Mouse (Mus musculus) NIH3T3 (cell line): ENCODE results near the gene Pifo.
"Not testable (repeated sequence)": the region's sequence is repeated elsewhere in the genome, so short reads cannot be mapped to it uniquely, and the experiment has no call there.

Experiments
- DNase-seq: peaks from one replicate; pipeline ENCODE4 v3.0.0-alpha.2; 2012; ENCODE audit warnings: low read depth

Gene Pifo

DNA sequence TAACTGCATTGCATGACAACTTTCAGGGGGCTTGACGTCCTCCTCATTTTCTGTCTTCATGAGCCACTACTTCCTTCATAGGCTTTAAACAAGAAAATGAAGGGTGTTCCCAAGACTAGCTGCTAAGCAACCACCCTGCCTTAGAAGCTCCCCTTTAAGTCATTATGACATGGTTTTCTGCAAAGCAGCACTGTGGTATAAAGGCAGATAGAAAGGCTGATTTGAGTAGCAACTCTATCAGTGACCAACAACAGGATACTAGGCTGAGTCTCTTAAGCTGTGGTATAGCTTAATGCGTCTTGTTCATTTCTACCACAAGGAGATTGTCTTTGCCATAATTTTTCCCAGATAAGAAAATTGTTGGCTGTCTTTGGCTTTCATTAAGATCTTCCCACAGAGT, at the start of gene Pifo:
Gene Pifo (minus strand): TSS at position 101 of the 400 bp plus-strand sequence.
- no peak for DNase-seq

DNA sequence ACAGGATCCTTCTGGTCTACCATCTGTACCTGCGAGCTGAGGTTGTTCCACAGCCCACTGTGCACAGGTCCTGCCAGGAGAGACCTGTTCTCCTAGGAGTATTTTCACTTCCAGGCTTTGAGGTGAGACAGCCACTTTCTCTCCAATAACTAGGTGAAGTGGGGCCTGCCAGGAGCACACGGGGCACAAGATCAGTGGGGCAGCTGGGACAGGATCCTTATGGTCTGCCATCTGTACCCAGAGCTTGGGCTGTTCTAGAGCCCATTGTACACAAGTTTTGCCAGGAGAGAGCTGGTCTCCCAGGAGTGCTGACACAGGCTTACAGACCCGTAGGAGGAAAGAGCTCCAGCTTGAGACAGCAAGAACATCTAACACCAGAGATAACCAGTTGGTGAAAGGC, 43.5 kb upstream of the Pifo start:
- no peak for DNase-seq

DNA sequence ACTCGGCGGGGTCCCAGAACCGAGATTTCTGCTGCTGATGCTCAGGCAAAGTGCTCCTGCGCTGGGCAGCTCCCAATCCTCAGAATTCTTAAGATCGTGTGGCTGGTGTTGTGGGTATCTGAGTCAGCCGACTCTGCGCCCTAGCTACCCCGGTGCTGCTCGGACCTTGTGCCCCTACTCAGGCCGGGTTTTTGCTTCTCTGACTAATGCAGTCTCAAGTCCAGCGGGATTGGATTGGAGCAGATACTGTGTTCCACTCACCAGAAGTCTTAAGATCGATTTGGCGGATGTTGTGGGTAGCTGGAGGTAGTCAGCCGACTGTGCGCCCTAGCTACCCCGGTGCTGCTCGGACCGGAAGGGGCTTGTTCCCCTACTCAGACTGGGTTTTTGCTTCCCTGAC, 37.5 kb upstream of the Pifo start:
- DNase-seq: no peak

DNA sequence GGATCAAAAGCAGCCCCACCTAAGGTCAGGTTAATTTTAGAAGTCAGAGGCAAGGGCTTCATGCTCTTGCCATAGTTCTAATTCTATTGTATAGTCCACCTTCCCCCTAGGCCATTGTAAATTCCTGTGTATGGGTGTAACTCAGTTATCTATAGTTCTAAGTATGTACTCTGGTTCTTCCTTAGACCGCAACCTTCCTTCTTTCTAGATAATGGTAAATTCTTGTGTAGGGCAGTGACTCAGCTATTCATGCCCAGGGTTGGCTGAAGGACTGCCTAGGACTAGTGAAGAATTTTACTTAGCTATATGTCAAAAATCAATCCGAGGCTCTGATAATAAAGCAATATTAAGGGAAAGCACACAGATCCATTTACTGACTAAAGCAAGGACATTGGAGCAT, 25.9 kb upstream of the Pifo start:
- no peak for DNase-seq

DNA sequence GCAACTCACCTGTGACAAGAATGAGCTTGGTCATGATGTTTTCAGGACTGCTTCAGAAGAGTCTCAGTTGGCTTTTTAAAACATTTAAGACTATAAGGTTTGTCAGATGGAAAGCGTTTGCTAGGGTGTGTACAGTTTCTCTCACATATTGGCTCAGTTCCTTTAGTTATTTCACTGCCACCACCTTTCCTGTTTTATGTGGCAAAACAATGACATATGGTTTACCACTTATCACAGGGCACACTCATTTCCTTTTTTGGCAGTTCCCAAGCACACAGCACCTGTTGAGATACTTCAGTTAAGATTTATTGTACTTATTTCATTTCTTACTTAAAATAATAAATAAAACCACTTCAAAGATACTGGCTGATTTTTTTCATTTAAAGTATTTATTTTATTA, 18.3 kb upstream of the Pifo start, which contains the start of gene Chil5:
Gene Chil5 (minus strand): TSS at position 34 of the 400 bp plus-strand sequence.
- DNase-seq: no peak

DNA sequence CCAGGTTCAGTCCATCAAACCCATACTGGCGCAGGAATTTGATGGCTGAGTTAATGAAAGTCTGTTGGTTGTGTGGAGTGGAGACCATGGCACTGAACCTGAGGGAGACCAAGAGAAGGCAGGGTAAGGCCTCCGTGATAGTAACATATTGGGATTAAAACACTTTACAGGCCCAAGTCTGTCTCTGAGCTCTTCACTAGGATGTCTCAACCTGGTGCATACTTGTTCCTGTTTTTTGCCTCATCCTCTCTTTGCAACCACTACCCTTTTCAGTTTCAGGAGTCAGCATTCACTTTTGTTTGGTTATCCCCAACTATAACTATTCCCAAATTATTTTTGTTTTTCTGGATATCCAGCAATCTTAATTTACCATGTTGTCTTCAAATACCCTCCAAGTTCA, 9.7 kb upstream of the Pifo start:
- no peak for DNase-seq

DNA sequence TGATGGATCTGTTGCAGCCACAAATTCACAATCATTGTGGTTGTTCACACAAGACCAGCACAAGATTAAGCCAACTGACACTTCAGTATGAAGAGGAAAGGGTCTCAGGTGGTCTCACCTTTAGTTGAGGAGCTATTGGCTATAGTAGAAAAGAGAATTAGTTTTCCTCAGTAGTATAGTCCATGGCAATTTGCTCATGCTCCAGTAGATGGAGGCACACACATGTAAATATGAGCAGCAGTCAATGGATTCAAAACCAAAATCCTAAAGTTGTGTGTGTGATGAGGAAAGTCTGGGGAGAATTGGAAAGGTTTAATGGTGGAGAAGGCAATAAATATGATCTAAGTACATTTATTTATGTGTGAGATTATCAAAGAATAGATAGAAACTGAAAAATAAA, 7.4 kb upstream of the Pifo start:
- peak; percentile 12 for DNase-seq

DNA sequence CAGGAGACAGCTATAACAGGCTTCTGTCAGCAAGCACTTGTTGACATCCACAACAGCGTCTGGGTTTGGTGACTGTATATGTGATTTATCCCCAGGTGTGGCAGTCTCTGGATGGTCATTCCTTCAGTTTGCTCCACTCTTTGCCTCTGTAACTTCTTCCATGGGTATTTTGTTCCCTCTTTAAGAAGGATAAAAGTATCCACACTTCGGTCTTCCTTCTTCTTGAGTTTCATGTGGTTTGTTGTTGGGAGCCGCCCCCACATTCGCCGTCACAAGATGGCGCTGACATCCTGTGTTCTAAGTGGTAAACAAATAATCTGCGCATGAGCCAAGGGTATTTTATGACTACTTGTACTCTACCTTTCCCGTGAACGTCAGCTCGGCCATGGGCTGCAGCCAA, 11.1 kb downstream of the Pifo start:
- DNase-seq: not testable (repeated sequence)

DNA sequence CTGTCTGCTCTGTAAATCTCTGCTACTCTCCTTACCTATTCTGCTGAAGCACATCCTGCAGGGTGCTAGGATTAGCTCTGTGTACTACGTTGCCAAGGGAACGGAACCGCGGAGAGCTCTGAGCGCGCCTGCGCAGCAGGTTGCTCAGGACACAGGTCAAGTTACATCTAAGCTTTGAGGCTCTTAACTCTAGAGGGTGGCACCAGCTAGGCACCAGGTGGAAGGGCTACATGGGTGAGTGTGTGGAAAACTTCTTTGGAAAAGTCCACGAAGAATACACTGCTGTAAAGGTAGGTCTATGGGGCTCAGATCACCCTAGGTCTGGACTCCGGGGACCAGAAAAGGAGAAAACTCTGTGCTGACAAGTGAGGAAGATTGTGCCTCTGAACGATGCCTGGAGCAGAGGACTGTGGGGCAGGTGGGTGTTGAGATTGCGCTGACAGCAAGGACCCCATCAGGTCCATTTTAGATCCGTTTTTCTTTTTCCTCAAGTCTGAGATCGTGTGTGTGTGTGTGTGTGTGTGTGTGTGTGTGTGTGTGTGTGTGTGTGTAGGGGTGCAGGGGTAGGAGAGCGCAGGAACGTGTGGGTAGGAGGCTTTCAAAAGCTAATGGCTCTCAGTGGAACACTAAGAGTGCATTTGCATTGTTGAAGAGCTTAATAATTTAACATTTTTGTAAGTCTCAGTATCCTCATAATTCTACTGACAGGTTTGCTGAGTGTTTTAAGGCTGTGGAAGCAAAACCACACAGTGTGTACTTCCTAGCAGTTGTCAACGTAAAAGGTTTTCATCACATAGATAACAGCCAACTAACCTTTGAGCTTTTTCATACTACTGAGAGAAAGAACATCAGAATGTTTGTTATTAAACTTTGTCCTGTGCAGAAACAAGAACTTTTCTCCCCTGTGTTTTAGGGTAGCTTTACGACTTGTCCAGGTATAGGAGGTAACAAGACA, 12.8 kb downstream of the Pifo start:
- no peak for DNase-seq

DNA sequence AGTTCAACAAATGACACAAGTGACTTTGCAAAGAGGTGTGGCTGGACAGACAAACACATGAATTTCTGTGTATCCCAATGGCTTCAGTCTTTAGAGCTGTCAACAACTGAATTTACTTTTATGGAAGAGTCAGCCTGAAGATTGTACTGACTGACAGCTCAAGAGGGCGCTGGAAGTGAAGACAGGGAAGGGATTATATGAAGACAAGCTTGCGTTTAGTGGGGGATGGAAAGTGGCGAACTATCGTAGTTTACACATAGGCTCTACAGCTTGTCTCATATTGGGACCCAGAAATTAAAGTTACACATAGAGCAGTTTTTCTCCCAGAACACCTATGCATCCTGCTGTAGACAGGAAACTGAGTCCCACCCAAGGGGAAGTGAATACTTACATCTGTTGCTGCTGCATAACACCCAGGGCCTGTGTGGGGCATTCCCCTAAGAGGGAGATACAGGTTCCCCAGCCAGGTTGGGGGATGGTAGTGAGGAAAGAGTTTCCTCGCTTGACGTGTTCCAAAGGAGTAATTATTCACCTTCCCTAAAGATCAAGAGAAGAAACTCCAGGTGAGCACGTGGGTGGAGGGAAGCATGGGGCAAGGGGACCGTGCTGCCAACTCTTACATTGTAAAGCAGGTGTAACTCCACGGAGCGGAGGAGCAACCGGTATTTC, 13.6 kb downstream of the Pifo start:
- no peak for DNase-seq

DNA sequence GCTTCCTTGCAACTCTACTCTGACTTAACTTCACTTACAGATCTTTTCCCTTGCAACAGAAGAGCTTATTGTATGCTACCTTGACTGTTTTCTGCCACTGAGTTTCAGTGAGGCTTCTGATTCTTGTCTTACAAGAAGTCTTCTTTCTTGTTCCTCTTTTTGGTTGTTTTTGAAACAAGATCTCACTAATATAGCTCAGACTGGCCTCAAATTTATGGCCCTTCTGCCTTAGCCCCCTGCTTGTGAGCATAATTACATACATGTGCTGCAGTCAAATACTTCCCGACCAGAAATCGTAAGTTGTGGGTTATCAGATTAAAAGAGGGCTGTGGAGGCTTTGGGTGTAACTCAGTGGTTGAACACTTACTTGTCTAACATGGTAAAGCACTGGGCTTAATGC, 19.7 kb downstream of the Pifo start:
- DNase-seq: no peak

DNA sequence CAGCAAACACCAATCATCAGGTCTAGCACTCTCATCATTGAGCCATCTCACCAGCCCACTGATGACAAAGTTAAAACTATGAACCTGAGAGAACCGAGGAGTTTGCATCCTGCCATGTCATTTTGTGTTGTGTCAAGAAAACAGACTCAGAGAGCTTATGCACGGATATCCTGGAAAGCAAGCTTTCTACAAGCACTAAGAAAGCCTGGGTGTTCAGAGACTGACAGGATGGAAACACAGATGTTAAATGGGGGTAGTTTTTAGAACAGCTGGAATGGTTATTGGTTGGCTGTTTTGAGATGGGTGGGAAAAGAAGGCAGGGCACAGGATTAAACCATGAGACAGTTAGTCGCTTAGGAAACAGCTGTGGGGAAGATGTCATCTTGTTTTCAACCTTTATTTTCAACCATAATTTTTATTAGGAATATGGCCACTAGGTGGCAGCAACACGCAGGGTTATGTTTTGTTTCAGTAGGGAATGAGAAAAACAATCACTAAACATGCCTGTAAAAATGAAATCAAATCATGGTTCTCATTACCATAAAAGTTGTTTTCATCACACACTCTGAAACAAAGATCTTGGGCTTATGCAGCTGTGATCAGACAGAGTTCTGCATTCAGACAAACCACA, 22.7 kb downstream of the Pifo start:
- DNase-seq: peak; percentile 83

DNA sequence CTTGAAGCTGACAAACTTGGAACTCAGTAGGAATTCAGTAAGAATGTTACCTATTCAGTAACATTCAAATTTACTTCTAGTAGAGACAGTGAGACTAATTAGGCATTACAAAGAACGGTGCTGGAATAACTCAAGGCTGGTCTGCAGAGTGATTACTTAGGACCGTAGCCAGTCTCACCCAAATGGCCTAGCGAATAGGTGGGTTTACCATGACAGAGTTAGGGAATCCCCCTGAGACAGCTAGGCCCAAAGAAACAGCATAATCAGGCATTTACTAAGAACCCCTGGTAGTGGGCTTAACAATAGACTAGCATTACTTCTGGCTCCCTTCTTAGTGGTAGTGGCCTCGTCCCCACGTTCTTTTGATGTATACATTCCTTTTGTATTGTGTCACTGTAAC, 24.8 kb downstream of the Pifo start:
- DNase-seq: not testable (repeated sequence)

DNA sequence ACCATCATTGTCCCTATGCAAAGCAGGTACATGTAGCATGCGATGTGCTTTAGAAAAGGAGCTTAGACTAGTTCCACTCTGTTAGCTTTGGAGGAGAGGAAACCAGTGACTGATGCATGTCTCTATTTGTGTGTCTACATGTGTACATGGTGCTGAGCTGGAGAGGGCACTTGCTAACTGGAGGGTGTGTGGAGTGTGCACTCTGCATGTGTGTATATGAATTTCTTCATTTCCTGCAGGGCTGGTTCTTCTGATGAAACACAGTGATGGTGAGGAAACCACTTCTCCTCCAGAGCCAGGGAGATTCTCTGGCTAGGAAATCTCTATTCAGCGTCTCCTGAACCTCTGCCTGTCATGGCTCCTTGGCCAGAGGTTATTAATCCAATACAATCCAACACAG, 40.3 kb downstream of the Pifo start:
- no peak for DNase-seq

DNA sequence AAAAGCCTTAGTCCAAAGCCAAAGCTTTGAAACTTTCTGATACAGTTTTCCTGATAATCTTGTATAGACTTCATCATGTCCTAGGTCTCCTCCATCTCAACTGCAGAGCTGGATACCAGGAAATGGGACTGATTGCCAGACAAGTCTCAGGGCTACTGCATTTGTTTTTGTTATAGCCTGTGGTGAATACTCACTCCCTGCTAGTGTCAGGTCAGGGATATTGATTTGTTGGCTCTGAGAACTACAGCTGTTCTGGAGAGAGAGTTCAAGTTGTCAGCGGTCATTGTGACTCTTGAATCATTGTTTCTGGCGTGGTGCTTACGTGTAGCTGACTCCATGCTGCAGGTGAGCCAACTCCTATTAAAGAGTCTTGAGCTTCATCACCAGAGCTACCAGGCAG, 41.0 kb downstream of the Pifo start, which contains the start of gene Ovgp1:
Gene Ovgp1 (plus strand): TSS at position 301 of the 400 bp plus-strand sequence.
- DNase-seq: no peak

DNA sequence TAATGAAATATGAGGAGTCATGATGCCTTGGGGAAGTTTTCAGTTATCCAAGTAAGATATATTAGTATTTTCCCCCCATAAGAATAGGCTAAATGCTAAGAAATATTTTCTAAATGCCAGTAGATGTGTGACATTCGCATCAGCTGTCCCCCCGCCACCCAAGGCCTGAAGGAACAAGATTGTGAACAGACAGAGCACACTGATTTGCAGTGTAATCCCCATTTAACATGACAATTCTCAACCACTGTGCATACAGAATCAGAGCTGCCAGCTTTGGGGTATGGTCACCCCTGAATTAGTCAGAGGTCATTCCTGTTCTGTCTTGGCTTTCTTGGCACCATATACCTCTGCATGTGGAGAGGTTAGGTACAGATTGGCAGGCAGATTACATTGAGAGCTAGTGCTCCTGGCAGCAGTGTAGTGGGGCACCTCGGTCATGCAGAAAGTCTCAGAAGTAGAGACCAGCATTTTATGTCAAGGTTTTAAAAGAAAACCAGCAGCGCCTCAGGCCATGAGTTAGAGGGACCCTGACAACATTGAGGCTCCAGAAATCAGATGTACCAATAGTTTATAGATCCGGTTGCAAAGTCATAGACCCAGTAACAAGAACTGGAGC, 42.5 kb downstream of the Pifo start:
- no peak for DNase-seq

DNA sequence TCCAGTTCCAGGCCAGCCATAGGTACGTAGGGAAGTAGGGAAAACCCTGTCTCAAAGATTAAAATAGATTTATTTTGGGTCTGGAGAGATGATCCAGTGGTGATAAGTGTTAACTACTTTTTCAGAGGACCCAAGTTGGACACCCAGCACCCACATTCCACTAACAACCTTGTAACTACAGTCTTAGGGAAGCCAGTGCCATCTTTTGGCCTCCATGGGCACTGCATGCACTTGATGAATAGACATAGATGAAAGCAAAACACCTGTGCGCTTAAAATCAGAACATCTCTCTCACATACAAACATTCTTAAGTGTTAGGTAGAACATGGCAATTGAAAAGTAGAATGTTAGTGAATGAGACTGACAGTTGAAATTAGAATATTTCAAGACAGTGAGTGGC, 53.7 kb downstream of the Pifo start:
- peak; percentile 47 for DNase-seq

DNA sequence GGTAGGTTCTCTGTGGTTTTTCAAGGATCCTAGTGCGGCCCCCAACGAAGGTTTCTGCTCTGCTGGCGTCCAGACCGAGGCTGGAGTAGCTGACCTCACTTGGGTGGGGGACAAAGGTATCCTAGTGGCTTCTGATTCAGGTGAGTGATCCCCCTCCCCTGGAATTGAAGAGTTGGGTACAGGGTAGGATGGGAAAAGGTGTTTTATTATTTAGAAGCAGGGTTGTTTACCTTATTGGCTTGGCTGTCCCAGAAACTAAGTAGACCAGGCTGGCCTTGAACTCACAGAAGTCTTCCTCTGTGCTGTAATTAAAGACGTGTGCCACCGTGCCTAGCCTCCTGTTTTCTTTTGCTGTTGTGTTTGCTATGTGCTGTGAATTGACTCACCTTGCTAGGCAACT, 54.4 kb downstream of the Pifo start, which contains the start of gene Atp5f1:
Gene Atp5f1 (minus strand): TSS at position 101 of the 400 bp plus-strand sequence.
- DNase-seq: no peak

DNA sequence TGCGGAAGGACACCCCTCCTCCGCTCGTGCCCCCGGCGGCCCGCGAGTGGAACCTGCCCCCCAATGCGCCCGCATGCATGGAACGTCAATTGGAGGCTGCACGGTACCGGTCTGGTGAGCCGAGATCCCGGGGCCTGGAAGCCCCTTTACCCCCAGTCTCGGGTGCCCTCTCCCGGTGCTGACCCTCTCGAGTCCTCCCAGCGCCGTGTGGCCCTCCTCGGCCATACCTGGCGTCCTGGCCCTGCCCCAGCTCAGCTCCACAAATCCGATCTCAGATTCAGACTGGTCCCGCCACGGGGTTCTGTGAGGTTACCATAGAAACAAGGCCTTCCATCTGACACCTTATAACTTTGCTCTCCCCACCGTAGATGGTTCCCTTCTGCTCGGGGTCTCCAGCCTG, 54.9 kb downstream of the Pifo start:
- DNase-seq: peak; percentile 48

DNA sequence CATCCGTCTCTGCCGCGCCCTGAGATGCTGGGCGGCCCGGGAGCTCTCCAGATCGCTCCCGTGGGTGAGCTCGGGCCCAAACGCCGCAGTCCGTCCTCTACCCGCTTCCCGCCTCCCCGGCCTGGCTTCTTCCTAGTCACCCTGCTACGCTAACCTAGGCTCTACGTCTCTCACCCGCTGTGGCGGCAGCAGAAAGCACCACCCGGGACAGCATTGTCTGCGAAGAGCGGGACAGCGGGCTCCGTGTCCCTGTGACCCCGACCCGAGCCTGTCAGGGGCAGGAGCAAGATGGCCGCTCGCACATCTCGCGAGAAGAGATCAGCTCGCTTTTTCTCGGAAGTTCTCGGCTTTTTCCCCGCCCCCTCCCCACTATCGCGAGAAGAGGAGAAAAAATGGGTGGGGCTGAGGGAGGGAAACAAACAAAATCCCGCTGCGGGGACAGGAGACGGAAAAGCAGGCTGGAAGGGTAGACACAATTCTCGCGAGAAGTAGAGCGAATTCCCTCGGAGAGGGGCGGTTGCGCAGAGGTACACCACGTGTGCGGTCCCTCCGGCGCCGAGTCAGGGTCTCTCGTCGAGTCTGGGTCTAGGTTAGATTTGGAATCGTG, 55.4 kb downstream of the Pifo start, which contains the start of gene Wdr77:
Gene Wdr77 (plus strand): TSS at position 396 of the 607 bp plus-strand sequence.
- DNase-seq: peak; percentile 100

DNA sequence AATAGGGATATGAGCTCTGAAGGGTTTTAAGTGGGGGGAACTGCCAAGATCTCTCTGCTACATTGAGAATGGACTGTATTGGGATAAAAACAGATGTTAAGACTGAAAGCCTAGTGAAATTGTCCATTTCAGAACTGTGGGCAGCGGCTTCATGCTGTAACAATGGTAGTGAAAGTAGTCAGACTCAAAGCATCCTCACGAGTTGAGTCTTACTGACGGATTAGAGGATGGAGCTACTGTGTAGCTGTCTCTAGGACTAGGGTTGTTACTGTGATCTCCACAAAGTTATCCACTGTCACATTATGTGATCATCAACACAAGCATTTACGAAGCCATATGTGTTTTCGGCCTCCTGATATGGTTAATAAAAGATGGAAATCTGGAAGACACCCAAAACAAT, 56.2 kb downstream of the Pifo start:
- peak; percentile 43 for DNase-seq

DNA sequence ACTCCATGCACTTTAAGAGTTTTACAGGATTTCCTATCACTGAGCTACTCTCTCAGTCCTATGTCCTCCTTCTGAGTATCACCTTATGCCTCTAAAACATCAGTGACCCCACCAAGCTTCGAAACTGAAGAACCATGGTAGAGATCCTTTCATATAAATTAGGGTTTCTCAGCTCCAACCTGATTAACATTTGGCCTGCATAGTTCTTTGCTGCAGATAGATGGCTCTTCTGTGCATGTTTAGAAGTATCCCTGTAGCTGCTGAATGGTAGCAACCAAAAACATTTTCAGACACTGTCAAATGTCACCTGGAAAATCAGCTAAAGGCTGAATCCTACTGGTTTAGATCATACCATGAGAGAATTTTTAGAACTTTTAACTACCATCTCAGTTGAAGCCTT, 57.2 kb downstream of the Pifo start:
- no peak for DNase-seq
